ENCODE assay signal across 7 mouse cellular contexts in the genomic region with DNA sequence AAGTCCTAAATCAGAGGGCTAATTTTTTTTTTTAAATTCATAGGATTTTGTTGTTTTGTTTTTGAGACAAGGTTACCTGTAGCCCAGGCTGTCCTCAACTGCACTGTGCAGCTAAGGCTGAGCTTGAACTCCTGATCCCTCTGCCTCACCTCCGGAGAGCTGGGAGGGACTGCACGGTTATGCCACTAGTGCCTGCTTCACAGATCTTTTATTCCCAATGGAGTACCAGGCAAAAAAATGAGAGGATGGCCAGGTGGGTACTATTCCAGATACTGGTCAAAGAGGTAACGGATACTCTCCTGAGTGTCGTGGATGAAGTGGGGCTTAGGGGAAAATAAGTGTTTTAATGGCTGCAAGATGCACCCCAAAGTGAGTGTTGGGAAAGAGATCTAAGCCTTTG. TPM values are rescaled to one million over a fixed set of nuclear protein-coding genes. Genes with fewer than 3 reads are reported as not detected.
A peak's percentile ranks its signal among the peaks of the same experiment; 100 is the strongest.
DNase-seq lines count a peak whose midpoint lies in the region; ATAC-seq and TF ChIP-seq lines count a peak whose summit lies in the region.

No protein-coding gene starts in this region.

- TF ChIP-seq POLR2A in embryonic fibroblast, embryonic 13.5 days (IDR thresholded peaks at IDR 0.05; ENCODE audit: low read depth, low read length) = no peak

- H3K4me3 ChIP-seq in lung, embryonic 14.5 days (ENCODE audit: low read depth, low read length) = peak overlapping the region; percentile 40
- peak overlapping the region; percentile 36 for H3K4me3 ChIP-seq in embryonic fibroblast, embryonic 13.5 days (ENCODE audit: insufficient read depth, low read length)
- peak overlapping the region; percentile 90 for H3K4me3 ChIP-seq in limb, embryonic 10.5 days
- peak overlapping the region; percentile 69 for H3K4me3 ChIP-seq in neural tube, embryonic 15.5 days (replicated peaks)

- peak overlapping the region; percentile 55 for H3K9ac ChIP-seq in lung, embryonic 14.5 days
- peak overlapping the region; percentile 45; the same call in 1 of the 2 replicates for H3K9ac ChIP-seq in neural tube, embryonic 15.5 days (replicated peaks)

- H3K27me3 ChIP-seq in lung, embryonic 14.5 days (ENCODE audit: insufficient read depth, low read length) = no peaks in the 10 kb centered on the region
- H3K27me3 ChIP-seq in limb, embryonic 10.5 days (ENCODE audit: low read depth, poor library complexity, severe bottlenecking) = no peaks in the 10 kb centered on the region
- no peaks in the 10 kb centered on the region for H3K27me3 ChIP-seq in neural tube, embryonic 15.5 days (replicated peaks)

- H3K36me3 ChIP-seq in lung, embryonic 14.5 days (ENCODE audit: insufficient read depth) = no peaks in the 10 kb centered on the region
- H3K36me3 ChIP-seq in limb, embryonic 10.5 days = no peaks in the 10 kb centered on the region
- H3K36me3 ChIP-seq in neural tube, embryonic 15.5 days = no peaks in the 10 kb centered on the region

- TF ChIP-seq CTCF in lung, embryonic 14.5 days (IDR thresholded peaks at IDR 0.05; ENCODE audit: low read depth) = no peak
- TF ChIP-seq CTCF in embryonic fibroblast, embryonic 13.5 days (IDR thresholded peaks at IDR 0.05; ENCODE audit: borderline replicate concordance, insufficient read depth, low read length) = no peak

- intact Hi-C loops in left cerebral cortex, postnatal 36 days (cut with DNase I) = no loop called here

- H3K4me1 ChIP-seq in lung, embryonic 14.5 days (ENCODE audit: insufficient read depth) = peaks cover 11% of the 10 kb centered on the region
- 0 out of 2 replicates have a peak, but pooled peaks cover 4% of the 10 kb centered on the region for H3K4me1 ChIP-seq in embryonic fibroblast, embryonic 13.5 days (ENCODE audit: control insufficient read depth, insufficient read depth, low read length)
- peaks cover 24% of the 10 kb centered on the region for H3K4me1 ChIP-seq in limb, embryonic 10.5 days
- peaks cover 15% of the 10 kb centered on the region; the same call in 1 of the 2 replicates for H3K4me1 ChIP-seq in neural tube, embryonic 15.5 days

- 41% methylated on average over 4 of the region's 4 CpGs for WGBS in lung, embryonic 14.5 days
- 51% methylated on average over 4 of the region's 4 CpGs for WGBS in limb, embryonic 10.5 days
- 44% methylated on average over 4 of the region's 4 CpGs for WGBS in neural tube, embryonic 15.5 days

- no peak for DNase-seq in lung, embryonic 14.5 days
- no peak for DNase-seq in lung, postnatal 10 days
- DNase-seq in limb, embryonic 10.5 days (ENCODE audit: low spot score) = no peak
- DNase-seq in left cerebral cortex, postnatal 36 days (ENCODE audit: low spot score in 2 of 2) = no peak
- DNase-seq in adipocyte (ENCODE audit: low spot score) = no peak

- peak overlapping the region; percentile 68 for H3K4me2 ChIP-seq in lung, embryonic 14.5 days
- H3K4me2 ChIP-seq in neural tube, embryonic 15.5 days = peak overlapping the region; percentile 82

- 0 out of 2 replicates have a peak, but pooled peaks have one; percentile 28 for ATAC-seq in lung, embryonic 14.5 days (ENCODE audit: insufficient read depth)
- ATAC-seq in neural tube, embryonic 15.5 days (ENCODE audit: low FRiP score) = peak; percentile 19; the same call in 1 of the 2 replicates

- peak overlapping the region; percentile 74 for H3K27ac ChIP-seq in lung, embryonic 14.5 days (ENCODE audit: low read depth)
- H3K27ac ChIP-seq in embryonic fibroblast, embryonic 13.5 days (ENCODE audit: insufficient read depth, low read length) = peak overlapping the region; percentile 56; the same call in 1 of the 2 replicates
- peak overlapping the region; percentile 93 for H3K27ac ChIP-seq in limb, embryonic 10.5 days
- peak overlapping the region; percentile 68 for H3K27ac ChIP-seq in neural tube, embryonic 15.5 days (replicated peaks)

- H3K9me3 ChIP-seq in lung, embryonic 14.5 days (ENCODE audit: low read depth, low read length) = no peaks in the 10 kb centered on the region
- H3K9me3 ChIP-seq in limb, embryonic 10.5 days (replicated peaks) = no peaks in the 10 kb centered on the region
- no peaks in the 10 kb centered on the region for H3K9me3 ChIP-seq in neural tube, embryonic 15.5 days (replicated peaks)

RNA-seq across cellular contexts. Expression of gene Creb3l2, which starts 0.8 kb away (rescaled TPM):
- 33.1 and 35.6 TPM in 2 replicates for polyA plus RNA-seq in lung, embryonic 14.5 days (2014; fragmentation: Nextera tagmentation; extraction: Ambion mirVana)
- 55.0 and 62.8 TPM in 2 replicates for polyA plus RNA-seq in embryonic fibroblast, embryonic 13.5 days (2011; ENCODE audit: insufficient read length, low read depth, missing spikeins)
- polyA plus RNA-seq in limb, embryonic 10.5 days (2016; fragmentation: Nextera tagmentation; extraction: Ambion mirVana) = 9.6 and 17.2 TPM in 2 replicates
- 4.1 and 7.3 TPM in 2 replicates for polyA plus RNA-seq in neural tube, embryonic 15.5 days (2015; fragmentation: Nextera tagmentation; extraction: Ambion mirVana)
- total RNA-seq in left cerebral cortex, postnatal 36 days (2021) = 1 to 10 TPM; 6.1 to 8.1 TPM

Comparison
In these comparisons a context has a peak if more than half of its experiments do, and no peak if none do; other contexts are left out.
1. H3K4me3 ChIP-seq: peak in every context shown above with its lines; median percentile 90 in limb, embryonic 10.5 days; 69 in neural tube, embryonic 15.5 days; 40 in lung, embryonic 14.5 days; 36 in embryonic fibroblast, embryonic 13.5 days.